Mouse (Mus musculus) bone marrow, adult 2 months (tissue): ENCODE measurements around the gene Slc22a12.

ENCODE experiments used
- CTCF ChIP-seq: fragments of 200-500 bp; IDR thresholded peaks from 2 replicates; pipeline ENCODE4 v1.5.1; 2011; ENCODE audit warnings: low read length, control low read depth; ENCODE audit not compliant: control insufficient read depth, insufficient read depth
- POLR2A ChIP-seq: fragments of 200-500 bp; IDR thresholded peaks from 2 replicates; pipeline ENCODE4 v1.6.1; 2011; ENCODE audit warnings: low read depth, mild to moderate bottlenecking, control low read depth, low read length, borderline replicate concordance; ENCODE audit not compliant: control insufficient read depth

GRCm38 (mm10) chr19:6519483-6519882, 23.3 kb downstream of the Slc22a12 start:
- TF ChIP-seq CTCF: no peak
- TF ChIP-seq POLR2A: no peak
